Mouse (Mus musculus) megakaryocyte, embryonic 14.5 days (primary cell): Measurements from ENCODE around the gene Plxdc1.

Experiments used
- FLI1 ChIP-seq: IDR thresholded peaks from 2 replicates; pipeline ENCODE4 v1.6.1; 2012; ENCODE audit warnings: low read length, inconsistent platforms, mixed read lengths
- GATA1 ChIP-seq: IDR thresholded peaks from 3 replicates; pipeline ENCODE4 v1.6.1; 2012; ENCODE audit warnings: mixed read lengths, low read length, inconsistent platforms, borderline replicate concordance

DNA sequence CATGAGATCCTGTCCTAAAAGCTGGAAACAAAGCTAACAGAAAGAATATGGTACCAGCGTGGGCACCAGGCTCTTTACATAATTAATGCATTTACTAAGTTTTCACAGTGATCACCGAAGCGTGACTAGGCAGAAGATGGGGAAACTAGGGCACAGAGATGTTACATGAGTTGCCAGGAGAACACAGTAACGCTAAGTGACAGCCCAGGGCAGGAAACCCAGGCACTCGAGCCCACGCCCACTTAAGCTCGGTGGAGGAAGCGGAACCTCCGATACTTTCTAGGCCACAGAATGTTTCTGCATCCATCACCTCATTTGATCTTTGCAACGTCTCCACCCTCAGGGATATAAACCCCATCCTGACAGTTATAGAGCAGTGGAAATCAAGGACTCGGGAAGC is 21.8 kb upstream of the Plxdc1 start:
- no peak for TF ChIP-seq GATA1
- TF ChIP-seq FLI1, result no peak
